Mouse (Mus musculus) urinary bladder, adult 18-20 months (tissue): ENCODE measurements at regions not wholly inside any gene's neighbourhood (a gene's known extent, or its start where the extent isn't known, plus 50 kb on each side); places are given as distances from the start of the nearest gene placed in this dataset.

Source experiments
- DNase-seq, 2 experiments: peaks; one replicate each; pipeline ENCODE4 v3.0.0; 2022; ENCODE audit warnings: low spot score in 2 of 2, mixed read lengths in 2 of 2

DNA sequence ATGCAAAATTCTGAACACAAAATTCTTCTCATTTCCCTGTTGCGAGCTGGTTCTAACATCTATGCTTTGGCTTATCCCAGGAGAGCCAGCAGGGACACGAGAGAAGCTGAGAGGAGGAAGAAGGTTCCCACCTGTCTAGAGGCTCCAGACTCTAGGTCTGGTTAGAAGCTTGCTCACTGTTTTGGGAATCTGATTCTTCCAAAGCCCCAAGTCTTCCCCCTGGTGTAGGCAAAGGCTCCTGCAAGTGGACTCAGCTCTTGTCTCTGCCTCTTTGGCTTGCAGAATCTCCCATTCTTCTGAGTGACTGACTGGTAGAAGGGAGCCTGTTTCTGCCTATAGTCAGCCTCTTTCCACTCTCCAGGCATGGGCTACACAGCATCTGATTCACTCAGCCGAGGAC is 95.8 kb downstream of the Btc start:
- no peak for DNase-seq
